Mouse (Mus musculus) midbrain, embryonic 14.5 days (tissue): Measurements from ENCODE around the gene Lims1. TPM values are rescaled to one million over a fixed set of nuclear protein-coding genes. Genes with fewer than 3 reads are reported as not detected.

Source experiments
- ATAC-seq: fragments of 200-750 bp; cut with Nextera tagmentation; 2 replicates; pipeline ENCODE4 v1.8.0; 2017; ENCODE audit warnings: moderate number of reproducible peaks, moderate library complexity; ENCODE audit not compliant: low FRiP score, low TSS enrichment
- DNase-seq: peaks from one replicate; pipeline ENCODE4 v3.0.0-alpha.2; 2015
- H3K27ac ChIP-seq: fragments of 300-500 bp; sonication (generic); replicated peaks from 2 replicates; pipeline ENCODE4 v1.5.1; 2014; ENCODE audit warnings: mild to moderate bottlenecking, low read depth, low read length, moderate library complexity
- H3K27me3 ChIP-seq: fragments of 300-500 bp; sonication (generic); 2 replicates; pipeline ENCODE4 v1.6.1; 2014; ENCODE audit warnings: low read length, control low read depth, mixed read lengths; ENCODE audit not compliant: control insufficient read depth, insufficient read depth
- H3K36me3 ChIP-seq: fragments of 300-500 bp; sonication (generic); 2 replicates; pipeline ENCODE4 v1.6.1; 2014; ENCODE audit warnings: low read length, control low read depth; ENCODE audit not compliant: control insufficient read depth, insufficient read depth
- H3K4me1 ChIP-seq: fragments of 300-500 bp; sonication (generic); 2 replicates; pipeline ENCODE4 v1.6.1; 2014; ENCODE audit warnings: mild to moderate bottlenecking, antibody characterized with exemption, low read length, control low read depth; ENCODE audit not compliant: control insufficient read depth, insufficient read depth
- H3K4me2 ChIP-seq: fragments of 300-500 bp; sonication (generic); 2 replicates; pipeline ENCODE4 v1.6.1; 2014; ENCODE audit warnings: mild to moderate bottlenecking, low read length, moderate library complexity
- H3K4me3 ChIP-seq: fragments of 300-500 bp; sonication (generic); replicated peaks from 2 replicates; pipeline ENCODE4 v1.5.1; 2014; ENCODE audit warnings: low read depth, low read length
- H3K9ac ChIP-seq: fragments of 300-500 bp; sonication (generic); replicated peaks from 2 replicates; pipeline ENCODE4 v1.6.1; 2014; ENCODE audit warnings: mild to moderate bottlenecking, low read length, moderate library complexity
- H3K9me3 ChIP-seq: fragments of 300-500 bp; sonication (generic); 2 replicates; pipeline ENCODE4 v1.6.1; 2016; ENCODE audit warnings: low read length, control low read depth, mixed read lengths; ENCODE audit not compliant: control insufficient read depth
- WGBS: fragments of 180-500 bp; shearing (Covaris S2); extraction: QIAGEN DNeasy Blood & Tissue Kit; methylation state at CpG from one replicate; pipeline ENCODE4 v1.1.7; 2014; 5-methylcytosine and 5-hydroxymethylcytosine counted together
- polyA plus RNA-seq: library from polyadenylated mRNA; unstranded; fragments of >200 nt; fragmentation: Nextera tagmentation; extraction: Ambion mirVana; gene quantifications from 2 replicates; pipeline ENCODE4 v1.2.1, GENCODE M21; 2014

Lims1 gene
- polyA plus RNA-seq, 1 experiment from 2014 or later = 54.1 TPM

DNA sequence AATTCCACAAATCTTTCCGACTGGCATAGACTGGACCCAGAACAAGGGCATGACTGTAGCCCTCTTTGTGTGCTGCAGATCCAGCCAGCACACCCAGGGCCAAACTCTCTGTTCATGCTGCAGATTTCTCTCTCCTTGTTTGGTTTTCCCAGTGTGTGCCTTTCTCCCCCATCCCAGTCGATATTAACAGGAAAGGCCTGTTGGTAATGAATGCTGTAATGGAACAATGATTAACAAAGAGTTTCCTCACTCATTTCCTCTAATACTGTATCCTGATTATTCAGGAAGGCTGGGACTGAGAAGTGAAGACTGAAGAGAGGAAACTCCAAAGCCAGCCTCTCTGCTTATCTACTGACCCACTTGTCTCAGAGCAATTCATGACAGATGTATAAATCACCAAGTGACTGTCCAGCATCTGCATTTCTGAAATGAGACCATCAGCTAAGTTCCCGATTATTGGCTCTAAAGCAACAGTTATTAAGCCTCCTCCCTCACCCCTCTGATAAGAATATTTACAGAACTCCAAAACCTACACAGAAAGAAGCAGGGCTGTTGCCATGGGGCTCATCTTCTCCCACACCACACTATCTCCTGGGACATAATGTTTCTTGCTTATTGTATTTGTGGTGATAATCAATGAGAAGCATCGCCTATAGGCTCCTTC is 82.2 kb downstream of the Lims1 start:
- 93% methylated on average over 4 of the region's 4 CpGs for WGBS
- Histone ChIP-seq H3K4me2 (no peak overlapping the region), H3K27me3 (no peaks in the 10 kb centered on the region), H3K9ac (no peak overlapping the region), H3K27ac (no peak overlapping the region), H3K36me3 (peaks cover 26% of the 10 kb centered on the region), H3K9me3 (no peaks in the 10 kb centered on the region), H3K4me3 (no peak overlapping the region), H3K4me1 (no peaks in the 10 kb centered on the region)
- ATAC-seq (no peak), DNase-seq (no peak)

DNA sequence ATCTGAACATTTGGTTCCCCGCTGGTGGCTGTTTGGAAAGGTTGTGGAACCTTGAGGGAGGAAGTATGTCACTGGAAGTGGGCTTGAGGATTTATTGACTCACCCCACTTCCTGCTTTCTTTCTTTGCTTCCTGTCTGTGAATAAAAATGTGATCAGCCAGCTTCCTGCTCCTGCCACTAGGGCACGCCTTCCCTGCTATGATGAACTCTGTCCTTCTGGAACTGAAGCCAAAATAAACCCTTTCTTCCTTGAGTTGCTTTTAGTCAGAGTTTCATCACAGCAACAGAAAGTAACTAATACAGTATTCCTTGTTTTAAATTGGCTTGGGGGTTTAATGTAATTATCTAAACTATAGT is 82.7 kb downstream of the Lims1 start:
- H3K4me3 ChIP-seq = no peak overlapping the region
- 95% methylated on average over 2 of the region's 2 CpGs for WGBS
- H3K27me3 ChIP-seq = no peaks in the 10 kb centered on the region
- H3K9me3 ChIP-seq = no peaks in the 10 kb centered on the region
- H3K27ac ChIP-seq = no peak overlapping the region
- ATAC-seq (no peak), DNase-seq (no peak)
- H3K4me2 ChIP-seq = no peak overlapping the region
- H3K36me3 ChIP-seq = peaks cover 30% of the 10 kb centered on the region
- no peaks in the 10 kb centered on the region for H3K4me1 ChIP-seq
- H3K9ac ChIP-seq = no peak overlapping the region

- Histone ChIP-seq H3K4me1 (no peaks in the 10 kb centered on the region), H3K27me3 (no peaks in the 10 kb centered on the region), H3K4me2 (no peak overlapping the region), H3K36me3 (peaks cover 66% of the 10 kb centered on the region), H3K4me3 (no peak overlapping the region), H3K9ac (no peak overlapping the region), H3K27ac (no peak overlapping the region), H3K9me3 (no peaks in the 10 kb centered on the region)
- 92% methylated on average over 4 of the region's 4 CpGs for WGBS
- no peak for ATAC-seq
- DNase-seq = no peak
Measured at GRCm38 (mm10) chr10:58412331-58412730, 89.1 kb downstream of the Lims1 start.

DNA sequence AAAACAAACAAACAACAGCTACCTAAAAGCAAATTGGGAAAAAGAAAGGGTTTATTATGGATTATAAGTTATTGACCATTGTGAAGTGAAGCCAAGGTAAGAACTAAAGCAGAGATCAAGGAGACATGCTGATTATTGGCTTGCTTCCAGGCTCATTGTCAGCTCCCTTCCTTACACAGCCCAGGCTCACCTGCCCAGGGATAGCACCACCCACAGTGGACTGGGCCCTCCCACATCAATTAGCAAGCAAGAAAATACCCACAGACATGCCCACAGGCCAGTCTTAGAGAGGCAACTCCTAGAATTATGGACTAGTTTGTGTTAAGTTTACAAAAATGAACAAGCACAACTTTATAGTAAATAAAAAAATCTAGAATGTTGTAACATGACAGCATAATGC is 89.6 kb downstream of the Lims1 start:
- H3K36me3 ChIP-seq = peaks cover 69% of the 10 kb centered on the region
- H3K4me2 ChIP-seq = no peak overlapping the region
- no peak overlapping the region for H3K9ac ChIP-seq
- no peak for ATAC-seq
- no peak overlapping the region for H3K27ac ChIP-seq
- no peaks in the 10 kb centered on the region for H3K27me3 ChIP-seq
- DNase-seq = no peak
- H3K4me3 ChIP-seq = no peak overlapping the region
- H3K4me1 ChIP-seq = no peaks in the 10 kb centered on the region
- no peaks in the 10 kb centered on the region for H3K9me3 ChIP-seq

- H3K27me3 ChIP-seq = no peaks in the 10 kb centered on the region
- H3K4me2 ChIP-seq = no peak overlapping the region
- H3K9ac ChIP-seq = no peak overlapping the region
- 94% methylated on average over 3 of the region's 3 CpGs for WGBS
- no peaks in the 10 kb centered on the region for H3K9me3 ChIP-seq
- DNase-seq (no peak), ATAC-seq (no peak)
- no peak overlapping the region for H3K27ac ChIP-seq
- H3K4me1 ChIP-seq = no peaks in the 10 kb centered on the region
- H3K4me3 ChIP-seq = no peak overlapping the region
- peaks cover 58% of the 10 kb centered on the region for H3K36me3 ChIP-seq
Measured at GRCm38 (mm10) chr10:58416702-58417101, 93.4 kb downstream of the Lims1 start.

GRCm38 (mm10) chr10:58418290-58418971 is 95.2 kb downstream of the Lims1 start:
- ATAC-seq (no peak), DNase-seq (no peak)
- Histone ChIP-seq H3K36me3 (peaks cover 56% of the 10 kb centered on the region), H3K27ac (no peak overlapping the region), H3K9me3 (no peaks in the 10 kb centered on the region), H3K4me2 (no peak overlapping the region), H3K9ac (no peak overlapping the region), H3K27me3 (no peaks in the 10 kb centered on the region), H3K4me1 (no peaks in the 10 kb centered on the region), H3K4me3 (no peak overlapping the region)
- 88% methylated on average over 10 of the region's 10 CpGs for WGBS

DNA sequence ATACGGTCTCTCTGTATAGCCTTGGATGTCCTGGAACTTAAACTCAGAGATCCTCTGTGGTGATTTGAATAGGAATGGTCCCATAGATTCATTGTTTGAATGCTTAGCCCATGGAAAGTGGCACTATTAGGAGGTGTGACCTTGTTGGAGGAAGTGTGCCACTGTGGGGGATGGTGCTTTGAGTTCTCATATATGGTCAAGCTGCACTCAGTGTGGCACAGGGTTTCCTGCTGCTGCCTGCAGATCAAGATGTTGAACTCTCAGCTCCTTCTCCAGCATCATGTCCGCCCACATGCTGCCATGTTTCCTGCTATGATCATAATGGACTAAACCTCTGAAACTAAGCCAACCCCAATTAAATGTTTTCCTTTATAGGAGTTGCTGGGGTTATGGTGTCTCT is 104.7 kb downstream of the Lims1 start:
- ATAC-seq (no peak), DNase-seq (no peak)
- Histone ChIP-seq H3K9me3 (no peaks in the 10 kb centered on the region), H3K27ac (no peak overlapping the region), H3K9ac (no peak overlapping the region), H3K36me3 (peaks cover 16% of the 10 kb centered on the region), H3K4me2 (no peak overlapping the region), H3K27me3 (no peaks in the 10 kb centered on the region), H3K4me1 (no peaks in the 10 kb centered on the region), H3K4me3 (no peak overlapping the region)
- 99% methylated on average over 2 of the region's 2 CpGs for WGBS

DNA sequence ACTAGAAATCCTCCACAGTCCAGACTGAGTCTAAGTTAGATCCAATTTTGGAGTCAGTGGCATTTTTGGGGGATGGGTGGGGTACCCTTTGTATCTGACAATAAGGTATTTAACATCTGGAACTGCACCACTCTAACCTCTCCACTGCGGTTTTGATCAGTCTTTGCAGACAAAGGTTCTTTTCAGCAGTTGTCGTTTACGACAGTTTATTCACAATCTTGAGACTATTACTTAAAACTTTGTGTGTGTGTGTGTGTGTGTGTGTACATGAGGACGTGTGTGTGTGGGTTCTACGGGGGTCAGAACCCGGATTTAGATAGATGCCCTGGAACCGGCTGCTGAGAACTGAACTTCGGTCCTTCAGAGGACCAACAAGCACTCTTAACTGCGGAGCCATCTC is 122.6 kb downstream of the Lims1 start:
- peak overlapping the region; percentile 95 for H3K27ac ChIP-seq
- DNase-seq (peak; percentile 53), ATAC-seq (peak; percentile 22; the same call in 1 of the 2 replicates)
- H3K9ac ChIP-seq = peak overlapping the region; percentile 83
- H3K4me2 ChIP-seq = peak overlapping the region; percentile 82
- no peaks in the 10 kb centered on the region for H3K36me3 ChIP-seq
- H3K4me3 ChIP-seq = peak overlapping the region; percentile 97
- 19% methylated on average over 9 of the region's 9 CpGs for WGBS
- no peaks in the 10 kb centered on the region for H3K27me3 ChIP-seq
- no peaks in the 10 kb centered on the region for H3K9me3 ChIP-seq
- H3K4me1 ChIP-seq = no peaks in the 10 kb centered on the region
